Mouse (Mus musculus) MN1 (cell line): ENCODE measurements around the gene Hesx1.

Experiments used
- DNase-seq: peaks from one replicate; pipeline ENCODE4 v3.0.0-alpha.2; 2016; ENCODE audit warnings: low spot score

The Hesx1 gene

GRCm38 (mm10) chr14:27013658-27014057, 19.4 kb downstream of the Hesx1 start:
- DNase-seq: no peak

DNA sequence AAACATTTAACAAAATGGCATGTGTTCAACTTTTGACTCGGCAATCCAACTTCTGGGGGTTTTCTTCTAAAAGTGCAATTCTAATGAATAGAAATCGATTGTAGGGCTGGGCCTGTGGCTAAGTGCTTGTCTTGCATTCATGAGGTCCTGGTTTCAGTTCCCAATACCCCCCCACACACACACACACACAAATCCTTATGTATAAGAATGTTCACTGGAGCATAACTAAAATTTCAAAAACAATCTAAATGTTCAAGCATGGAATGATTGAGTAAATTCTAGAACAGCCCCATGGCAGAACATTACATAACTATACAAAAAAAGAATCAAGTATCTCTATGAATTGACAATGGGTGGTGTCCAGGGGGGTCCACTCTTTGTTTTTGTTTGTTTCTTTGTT, 23.7 kb downstream of the Hesx1 start:
- no peak for DNase-seq

- DNase-seq: no peak
Observed at GRCm38 (mm10) chr14:27019850-27020249, 25.6 kb downstream of the Hesx1 start.

DNA sequence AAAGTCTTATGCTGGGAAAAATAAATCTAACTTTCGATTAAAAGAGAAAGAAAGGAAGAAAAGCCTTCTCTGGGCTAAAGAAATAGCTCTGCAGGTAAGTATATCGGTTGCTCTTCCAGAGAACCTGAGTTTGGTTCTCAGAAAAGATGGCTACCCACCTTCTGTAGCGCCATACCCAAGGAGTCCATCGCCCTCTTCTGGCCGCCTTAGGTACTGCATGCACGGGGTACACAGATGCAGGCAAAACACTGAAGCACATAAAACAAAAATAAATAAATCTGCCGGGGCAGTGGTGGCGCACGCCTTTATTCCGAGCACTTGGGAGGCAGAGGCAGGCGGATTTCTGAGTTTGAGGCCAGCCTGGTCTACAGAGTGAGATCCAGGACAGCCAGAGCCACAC, 28.7 kb downstream of the Hesx1 start:
- no peak for DNase-seq

- DNase-seq: no peak
Observed at GRCm38 (mm10) chr14:27024664-27025063, 30.4 kb downstream of the Hesx1 start.

DNA sequence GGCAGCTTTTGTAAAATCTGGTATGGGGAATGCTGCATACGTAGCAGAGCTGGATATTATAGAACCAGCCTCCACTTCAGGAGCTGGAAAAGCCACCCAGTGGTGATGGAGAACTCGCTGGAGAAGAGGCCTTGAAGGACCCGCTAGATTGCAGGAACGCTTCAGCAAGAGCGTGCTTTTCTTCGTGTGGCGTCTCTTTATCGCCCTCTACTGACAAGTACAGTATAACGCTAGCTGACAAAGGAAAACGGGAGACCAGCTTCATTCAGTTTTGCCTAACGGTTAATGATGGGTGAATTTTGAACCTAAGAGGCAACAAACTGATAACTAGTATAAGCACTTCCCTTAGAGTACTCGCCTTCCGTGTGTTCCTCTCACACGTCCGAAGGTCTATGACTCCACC, 35.6 kb downstream of the Hesx1 start:
- DNase-seq: peak; percentile 88

DNA sequence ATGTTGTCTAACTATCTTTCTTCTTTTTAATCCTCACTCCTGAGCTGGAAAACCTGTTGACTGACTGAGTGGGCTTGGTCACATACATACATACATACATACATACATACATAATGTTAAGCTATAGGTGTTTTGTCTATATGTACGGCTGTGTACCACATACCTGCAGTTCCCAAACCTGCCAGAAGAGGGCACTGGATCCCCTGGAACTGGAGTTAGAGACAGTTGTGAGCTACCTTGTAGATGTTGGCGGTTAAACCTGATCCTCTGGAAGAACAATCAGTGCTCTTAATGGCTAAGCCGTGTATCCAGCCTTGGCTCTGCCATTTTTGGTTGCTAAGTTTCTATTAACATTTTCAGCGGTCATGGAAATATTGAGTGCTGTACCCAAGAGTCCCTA, 36.9 kb downstream of the Hesx1 start:
- peak; percentile 70 for DNase-seq

DNA sequence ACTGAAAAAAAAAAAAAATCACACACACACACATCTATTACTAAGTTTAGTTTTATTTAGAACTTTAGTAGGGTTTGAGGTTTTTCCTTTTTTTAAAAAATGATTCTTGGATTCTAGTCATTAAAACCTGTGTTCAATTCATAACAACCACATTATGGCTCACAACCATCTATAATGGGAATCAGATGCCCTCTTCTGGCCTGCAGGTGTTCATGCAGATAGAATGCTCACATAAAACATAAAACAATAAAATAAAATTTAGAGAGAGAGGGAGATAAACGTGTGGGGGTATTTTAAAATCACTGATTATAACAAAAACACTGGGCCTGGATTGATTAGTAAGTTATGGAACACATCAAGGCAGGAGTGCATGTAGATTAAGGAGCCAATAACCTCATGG, 43.3 kb downstream of the Hesx1 start:
- no peak for DNase-seq

GRCm38 (mm10) chr14:27038783-27039182, 44.6 kb downstream of the Hesx1 start, which contains the start of gene Il17rd:
Gene Il17rd, plus strand, starts transcription at chr14:27038941.
- DNase-seq: peak; percentile 92

DNA sequence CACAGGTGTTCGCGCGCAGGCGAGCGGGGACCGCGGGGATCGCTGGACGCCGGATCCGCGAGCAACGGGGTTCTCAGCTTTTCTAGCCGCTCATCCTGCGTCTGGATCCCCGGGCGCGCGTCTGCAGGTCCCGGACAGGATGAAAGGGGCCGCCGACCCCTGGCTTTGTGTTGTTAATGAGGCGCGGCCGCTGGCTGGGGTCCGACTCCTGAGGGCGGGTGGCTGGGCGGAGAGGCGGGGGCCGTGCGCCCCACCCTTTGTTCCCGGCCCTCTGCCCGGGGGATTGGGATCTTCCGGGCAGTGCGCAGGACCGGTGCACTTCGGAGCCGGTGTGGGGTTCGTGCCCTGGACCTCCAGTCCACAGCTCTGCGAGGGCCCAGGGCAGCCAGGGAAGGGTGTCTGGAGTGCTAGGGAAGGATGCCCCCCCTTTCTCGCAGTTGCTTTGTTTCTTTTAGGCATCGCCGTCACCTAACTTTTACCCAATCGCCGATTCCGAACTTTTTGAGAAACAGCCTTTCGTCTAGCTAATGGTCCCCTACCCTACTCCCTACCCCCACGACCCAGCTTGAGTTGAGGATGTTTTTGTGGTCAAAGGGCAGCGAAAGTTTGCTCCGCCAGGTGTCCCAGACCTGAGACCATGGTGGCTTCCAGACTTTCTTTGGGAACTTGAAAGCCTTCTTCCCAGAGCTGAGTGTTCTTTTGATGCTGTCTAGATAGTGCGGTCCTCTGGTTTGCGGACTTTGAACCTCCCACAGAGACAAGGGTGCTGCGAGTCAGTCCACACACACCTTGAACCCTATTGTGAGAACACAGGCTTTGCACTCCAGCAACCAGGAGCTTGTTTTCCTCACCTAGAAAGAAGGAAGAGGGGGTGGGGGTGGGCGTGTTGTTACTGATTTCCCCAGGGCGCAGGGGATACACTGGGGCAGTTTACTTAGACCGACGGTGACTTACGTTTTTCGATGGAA, 45.3 kb downstream of the Hesx1 start:
- peak; percentile 15 for DNase-seq

- no peak for DNase-seq
Observed at GRCm38 (mm10) chr14:27040451-27040850, 46.2 kb downstream of the Hesx1 start.

DNA sequence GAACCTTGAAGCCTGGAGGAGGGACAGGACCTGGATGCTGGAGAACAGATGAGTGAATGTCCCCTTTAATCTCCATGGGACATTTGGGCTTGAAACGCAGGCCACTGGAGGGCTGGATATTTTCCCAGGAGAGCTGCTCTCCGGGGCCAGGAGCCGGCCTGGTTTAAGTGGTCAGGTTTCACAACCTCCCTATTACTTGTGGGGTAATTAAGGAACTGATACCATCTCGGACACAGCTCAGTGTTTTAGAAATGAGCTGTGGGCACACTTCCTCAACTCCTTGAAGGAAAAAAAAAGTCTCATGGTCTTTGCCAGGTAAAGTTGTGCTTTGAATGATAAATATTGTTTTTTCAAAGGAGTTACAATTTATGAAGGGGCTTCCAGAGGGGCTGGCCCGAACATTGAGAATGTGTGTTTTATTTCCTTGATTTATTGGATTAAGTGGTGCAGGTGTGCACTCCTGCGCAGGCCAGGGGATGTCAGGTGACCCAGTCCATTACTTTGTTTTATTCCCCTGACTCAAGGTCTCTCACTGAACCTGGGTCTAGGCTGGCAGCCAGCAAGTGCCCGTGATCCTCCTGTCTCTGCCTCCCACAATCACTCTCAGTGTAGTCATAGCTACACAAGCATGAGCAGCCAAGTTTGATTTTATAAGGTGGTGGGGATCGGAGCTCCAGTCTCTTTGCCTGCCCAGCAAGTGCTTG, 48.2 kb downstream of the Hesx1 start:
- peak; percentile 41 for DNase-seq

GRCm38 (mm10) chr14:27043416-27043815, 49.2 kb downstream of the Hesx1 start:
- no peak for DNase-seq

DNA sequence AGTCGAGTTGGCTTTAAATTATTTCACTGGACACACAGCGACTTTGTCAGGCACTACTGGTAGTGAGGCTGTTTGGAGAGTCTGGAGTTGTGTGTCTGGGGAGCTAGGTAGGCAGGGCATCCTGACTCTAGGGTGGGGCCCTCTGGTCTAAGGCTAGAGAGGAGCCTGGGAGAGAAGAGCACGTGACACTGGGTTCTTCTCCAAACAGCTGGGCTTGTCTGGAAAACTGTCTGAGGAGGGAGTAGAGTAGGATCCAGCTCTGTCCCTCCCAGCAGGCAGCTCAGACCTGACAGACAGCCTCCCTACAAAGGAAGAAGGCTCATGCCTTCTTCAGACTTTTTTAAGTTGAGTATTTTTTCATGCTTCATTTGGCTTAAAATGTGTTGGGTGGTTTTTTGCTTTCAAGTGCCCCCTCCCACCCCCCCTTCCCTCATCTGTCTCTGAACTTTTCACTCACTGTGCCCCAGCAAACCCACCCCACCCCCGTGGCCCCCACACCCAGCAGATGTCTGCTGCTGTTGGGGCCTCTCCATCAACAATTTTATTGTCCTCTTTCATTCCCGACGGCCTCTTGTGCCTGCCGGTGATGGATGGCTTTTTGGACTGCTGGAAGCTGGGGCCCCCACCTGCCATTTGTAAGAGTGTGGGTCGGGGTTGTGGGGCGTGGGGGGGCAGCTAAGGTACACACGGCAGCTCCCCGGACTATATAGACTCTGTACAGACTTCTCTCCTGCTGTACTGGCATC, 50.2 kb downstream of the Hesx1 start:
- peak; percentile 23 for DNase-seq

GRCm38 (mm10) chr14:27044967-27045361, 50.7 kb downstream of the Hesx1 start:
- DNase-seq: peak; percentile 41

- no peak for DNase-seq
Observed at GRCm38 (mm10) chr14:27048231-27048956, 54.2 kb downstream of the Hesx1 start.

DNA sequence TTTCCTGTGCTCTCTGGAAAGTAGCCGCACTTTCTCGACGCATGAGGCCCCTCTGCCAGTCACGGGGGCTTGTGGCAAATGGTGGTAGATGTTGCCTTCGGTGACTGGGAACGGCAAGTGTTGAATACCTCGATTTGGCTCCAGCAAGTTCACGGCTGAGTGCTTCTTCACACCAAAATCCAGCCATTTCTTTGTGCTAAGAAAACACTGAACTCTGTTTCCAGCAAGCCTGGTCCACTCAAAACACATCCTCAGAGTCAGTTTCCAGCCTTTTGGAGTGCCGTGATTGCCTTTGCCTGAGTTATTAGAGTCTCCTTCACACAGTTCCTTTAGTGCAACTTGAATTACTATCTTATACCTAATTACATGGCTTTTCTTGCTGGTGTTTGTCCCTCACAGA, 55.8 kb downstream of the Hesx1 start:
- DNase-seq: no peak

DNA sequence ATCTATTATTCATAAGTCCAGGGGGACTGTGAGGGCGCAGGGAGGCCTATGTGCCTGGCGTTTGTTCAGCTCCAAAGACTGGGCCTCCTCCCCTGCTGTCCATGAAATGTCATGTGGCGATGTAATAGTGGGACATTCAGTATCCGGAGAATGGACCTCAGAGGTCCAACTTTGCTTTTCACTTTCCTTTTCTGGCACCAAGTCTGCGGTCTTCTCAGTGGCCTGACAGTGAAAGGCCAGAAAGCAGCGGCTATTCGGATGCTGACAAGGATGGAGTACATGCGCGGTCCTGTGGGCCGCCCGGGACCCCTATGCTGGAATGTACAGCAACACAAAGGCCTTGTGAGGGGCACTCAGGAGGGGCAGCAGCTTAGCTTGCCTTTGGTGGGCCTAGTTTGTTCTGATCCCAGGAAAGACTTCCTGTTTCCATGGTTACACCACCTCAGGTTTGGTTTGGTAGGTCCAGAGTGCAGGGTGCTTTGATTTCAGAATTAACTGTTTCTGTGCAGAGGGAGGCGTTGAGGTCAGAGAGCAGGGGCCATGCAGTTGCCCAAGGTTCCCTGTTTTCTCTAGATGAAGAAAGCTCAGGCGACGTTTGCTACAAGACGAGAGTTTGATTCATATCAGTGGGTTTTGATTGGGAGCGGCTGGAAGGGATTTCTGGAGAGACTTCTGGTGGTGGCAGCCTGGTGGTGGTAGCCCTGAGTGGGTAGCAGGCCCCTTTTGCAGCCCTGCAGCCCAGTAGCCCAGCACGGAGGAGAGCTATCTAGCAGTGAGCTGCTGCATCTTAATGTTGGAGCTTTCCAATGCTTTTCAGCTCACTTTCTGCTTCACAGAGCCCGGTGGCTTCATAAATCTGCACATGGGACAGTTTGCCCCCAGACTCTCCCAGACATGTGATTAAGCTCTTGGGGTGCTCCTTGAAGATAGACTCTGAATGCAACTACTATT, 56.6 kb downstream of the Hesx1 start:
- DNase-seq: no peak

DNA sequence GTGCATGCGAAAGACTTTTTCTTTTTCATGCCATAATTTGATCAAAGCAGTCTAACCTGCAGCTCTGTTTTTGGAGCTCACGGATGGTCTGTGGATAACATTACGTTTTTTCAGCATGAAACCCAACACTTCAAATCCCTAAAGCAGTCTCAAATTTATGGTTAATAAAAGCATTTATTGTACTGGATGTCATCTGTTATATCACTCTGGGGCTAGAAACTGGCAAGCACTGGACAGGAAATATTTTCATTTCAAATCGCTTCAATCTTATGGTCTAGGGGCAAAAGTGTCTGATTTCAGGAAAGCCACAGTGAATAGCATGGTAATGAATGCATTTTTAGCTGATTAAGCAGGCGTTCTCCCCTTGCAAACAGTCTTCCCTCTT, 57.3 kb downstream of the Hesx1 start:
- DNase-seq: no peak
